Comparison of ENCODE assay signal across 9 mouse cellular contexts in genomic region chr1:105844341-105845006, GRCm38 (mm10).
A peak's percentile ranks its signal among the peaks of the same experiment; 100 is the strongest.
DNase-seq lines count a peak whose midpoint lies in the region; ATAC-seq lines count a peak whose summit lies in the region.
"Had no signal": no experiment of that assay in that cellular context is flagged by ENCODE, and none has a peak within 500 bp of the region (broad histone marks: within the 10 kb centered on the region; RNA-seq: fewer than 3 reads in every experiment).

No protein-coding gene starts in this region.

- peak overlapping the region; percentile 35 for H3K9ac ChIP-seq in midbrain, embryonic 15.5 days

- H3K4me2 ChIP-seq in midbrain, embryonic 15.5 days, result peak overlapping the region; percentile 66

- peak; percentile 11 for DNase-seq in adrenal gland, postnatal 14 days
- no peak for DNase-seq in adrenal gland, adult (ENCODE audit: inconsistent age in 2 of 2, low spot score in 1 of 2)
- DNase-seq in hindbrain, embryonic 10.5 days (ENCODE audit: low spot score), result peak; percentile 10
- no peak for DNase-seq in urinary bladder, postnatal 4 days (ENCODE audit: low spot score in 2 of 2)
- DNase-seq in adipocyte (ENCODE audit: low spot score), result no peak

- H3K9me3 ChIP-seq in megakaryocyte, embryonic 14.5 days, result peaks cover 3% of the 10 kb centered on the region; the same call in 1 of the 2 replicates
- H3K9me3 ChIP-seq in hindbrain, embryonic 10.5 days, result no peaks in the 10 kb centered on the region
- no peaks in the 10 kb centered on the region for H3K9me3 ChIP-seq in midbrain, embryonic 15.5 days

- peaks cover 16% of the 10 kb centered on the region; the same call in 1 of the 2 replicates for H3K4me1 ChIP-seq in megakaryocyte, embryonic 14.5 days
- peaks cover 19% of the 10 kb centered on the region for H3K4me1 ChIP-seq in hindbrain, embryonic 10.5 days (replicated peaks)
- peaks cover 18% of the 10 kb centered on the region for H3K4me1 ChIP-seq in midbrain, embryonic 15.5 days

- H3K36me3 ChIP-seq in megakaryocyte, embryonic 14.5 days (replicated peaks; ENCODE audit: low read length), result no peaks in the 10 kb centered on the region
- H3K36me3 ChIP-seq in hindbrain, embryonic 10.5 days, result no peaks in the 10 kb centered on the region
- no peaks in the 10 kb centered on the region for H3K36me3 ChIP-seq in midbrain, embryonic 15.5 days (replicated peaks)

- no peak for ATAC-seq in megakaryocyte, adult 5-6 weeks (ENCODE audit: poor library complexity, severe bottlenecking)
- ATAC-seq in midbrain, embryonic 15.5 days (replicated peaks), result peak; percentile 89

- WGBS in hindbrain, embryonic 10.5 days, result 10% methylated on average over 28 of the region's 28 CpGs
- 4% methylated on average over 28 of the region's 28 CpGs for whole genome bisulfite sequencing in midbrain, embryonic 15.5 days

- H3K27me3 ChIP-seq in megakaryocyte, embryonic 14.5 days (replicated peaks), result peaks cover 30% of the 10 kb centered on the region
- peaks cover 28% of the 10 kb centered on the region for H3K27me3 ChIP-seq in hindbrain, embryonic 10.5 days (ENCODE audit: insufficient read depth, poor library complexity, severe bottlenecking)
- no peaks in the 10 kb centered on the region for H3K27me3 ChIP-seq in midbrain, embryonic 15.5 days (replicated peaks)

- H3K27ac ChIP-seq in hindbrain, embryonic 10.5 days, result peak overlapping the region; percentile 40
- H3K27ac ChIP-seq in midbrain, embryonic 15.5 days, result 0 out of 2 replicates have a peak overlapping the region, but pooled peaks have one; percentile 5
- H3K27ac ChIP-seq: macrophage had no signal

- peak overlapping the region; percentile 75 for H3K4me3 ChIP-seq in megakaryocyte, embryonic 14.5 days (replicated peaks)
- H3K4me3 ChIP-seq in hindbrain, embryonic 10.5 days, result peak overlapping the region; percentile 50
- peak overlapping the region; percentile 41 for H3K4me3 ChIP-seq in midbrain, embryonic 15.5 days

Comparison
In these comparisons a context has a peak if more than half of its experiments do, and no peak if none do; other contexts are left out.
1. DNase-seq: peak in adrenal gland, postnatal 14 days (single experiment) and hindbrain, embryonic 10.5 days (single experiment); none in adrenal gland, adult (0 of 2), urinary bladder, postnatal 4 days (0 of 2) and adipocyte (single experiment).
2. Peak in every context shown above with its lines, with median percentiles within 50 percentile points of each other: H3K4me3 ChIP-seq.